Mouse (Mus musculus) lung, adult 2 months (tissue): ENCODE results near the gene Epha3.

Experiments
- CTCF ChIP-seq: fragments of 200-500 bp; IDR thresholded peaks from 2 replicates; pipeline ENCODE4 v1.5.1; 2011; ENCODE audit warnings: mild to moderate bottlenecking, low read length, control low read depth; ENCODE audit not compliant: insufficient read depth
- POLR2A ChIP-seq: fragments of 200-500 bp; IDR thresholded peaks from 2 replicates; pipeline ENCODE4 v1.6.1; 2011; ENCODE audit warnings: low read depth, mild to moderate bottlenecking, control low read depth, low read length, borderline replicate concordance; ENCODE audit errors: extremely low read depth

DNA sequence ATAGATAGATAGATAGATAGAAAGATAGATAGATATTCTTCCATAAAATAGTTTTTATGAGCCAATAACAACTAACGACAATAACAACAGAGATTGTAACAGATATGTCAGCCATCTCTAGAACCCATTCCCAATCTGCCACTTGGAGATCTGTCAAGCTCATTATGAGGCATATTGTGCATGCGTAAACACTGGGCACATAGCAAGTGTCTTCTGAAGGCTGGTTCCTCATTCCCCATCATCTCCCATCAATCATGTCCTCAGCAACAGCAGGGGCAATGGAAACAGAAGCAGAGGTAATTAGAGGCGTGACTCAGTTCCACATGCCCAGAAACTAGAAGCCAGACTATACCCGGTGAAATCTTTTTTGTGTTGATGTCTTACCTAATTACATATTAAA, 102.8 kb downstream of the Epha3 start:
- no peak for TF ChIP-seq POLR2A
- no peak for TF ChIP-seq CTCF
